Mouse (Mus musculus) forebrain, embryonic 12.5 days (tissue): ENCODE data around the gene Shroom2. TPM values are rescaled to one million over a fixed set of nuclear protein-coding genes. Genes with fewer than 3 reads are reported as not detected.

Source experiments
- ATAC-seq: fragments of 200-750 bp; cut with Nextera tagmentation; 2 replicates; pipeline ENCODE4 v1.8.0; 2017; ENCODE audit warnings: moderate TSS enrichment; ENCODE audit not compliant: low FRiP score
- H3K27ac ChIP-seq: fragments of 300-500 bp; sonication (generic); 2 replicates; pipeline ENCODE4 v1.5.1; 2016; ENCODE audit warnings: mild to moderate bottlenecking
- H3K27me3 ChIP-seq: fragments of 300-500 bp; sonication (generic); 2 replicates; pipeline ENCODE4 v1.6.1; 2016; ENCODE audit warnings: mild to moderate bottlenecking
- H3K36me3 ChIP-seq: fragments of 300-500 bp; sonication (generic); replicated peaks from 2 replicates; pipeline ENCODE4 v1.6.1; 2016; ENCODE audit warnings: mild to moderate bottlenecking
- H3K4me1 ChIP-seq: fragments of 300-500 bp; sonication (generic); 2 replicates; pipeline ENCODE4 v1.6.1; 2016
- H3K4me2 ChIP-seq: fragments of 300-500 bp; sonication (generic); 2 replicates; pipeline ENCODE4 v1.6.1; 2016; ENCODE audit warnings: mild to moderate bottlenecking, moderate library complexity
- H3K4me3 ChIP-seq: fragments of 300-500 bp; sonication (generic); replicated peaks from 2 replicates; pipeline ENCODE4 v1.5.1; 2016; ENCODE audit warnings: mild to moderate bottlenecking
- H3K9ac ChIP-seq: fragments of 300-500 bp; sonication (generic); 2 replicates; pipeline ENCODE4 v1.6.1; 2016; ENCODE audit warnings: mild to moderate bottlenecking
- H3K9me3 ChIP-seq: fragments of 300-500 bp; sonication (generic); 2 replicates; pipeline ENCODE4 v1.6.1; 2016
- WGBS: fragments of 180-500 bp; shearing (Covaris S2); methylation state at CpG from one replicate; pipeline ENCODE4 v1.1.7; 2016; 5-methylcytosine and 5-hydroxymethylcytosine counted together
- polyA plus RNA-seq: library from polyadenylated mRNA; unstranded; fragments of >200 nt; fragmentation: Nextera tagmentation; extraction: Ambion mirVana; gene quantifications from 2 replicates; pipeline ENCODE4 v1.2.1, GENCODE M21; 2016

Shroom2 gene
- polyA plus RNA-seq, 1 experiment from 2014 or later, result 17.8 TPM

GRCm38 (mm10) chrX:152635397-152635796, 133.9 kb downstream of the Shroom2 start:
- Histone ChIP-seq H3K27me3 (peaks cover 8% of the 10 kb centered on the region; the same call in 1 of the 2 replicates), H3K4me1 (no peaks in the 10 kb centered on the region), H3K4me2 (no peak overlapping the region), H3K9me3 (no peaks in the 10 kb centered on the region), H3K36me3 (no peaks in the 10 kb centered on the region), H3K27ac (no peak overlapping the region), H3K9ac (no peak overlapping the region), H3K4me3 (no peak overlapping the region)
- 85% methylated on average over 12 of the region's 12 CpGs for WGBS
- no peak for ATAC-seq

- Histone ChIP-seq H3K27me3 (peaks cover 36% of the 10 kb centered on the region), H3K4me1 (no peaks in the 10 kb centered on the region), H3K4me2 (no peak overlapping the region), H3K9me3 (no peaks in the 10 kb centered on the region), H3K27ac (no peak overlapping the region), H3K36me3 (no peaks in the 10 kb centered on the region), H3K9ac (no peak overlapping the region), H3K4me3 (no peak overlapping the region)
- ATAC-seq, result no peak
- 86% methylated on average over 2 of the region's 2 CpGs for WGBS
Measured at GRCm38 (mm10) chrX:152621407-152621806, 147.9 kb downstream of the Shroom2 start.

GRCm38 (mm10) chrX:152620917-152621316, 148.3 kb downstream of the Shroom2 start:
- H3K27me3 ChIP-seq, result peaks cover 36% of the 10 kb centered on the region
- no peaks in the 10 kb centered on the region for H3K4me1 ChIP-seq
- H3K4me3 ChIP-seq, result no peak overlapping the region
- H3K36me3 ChIP-seq, result no peaks in the 10 kb centered on the region
- no peaks in the 10 kb centered on the region for H3K9me3 ChIP-seq
- ATAC-seq, result no peak
- no peak overlapping the region for H3K9ac ChIP-seq
- no peak overlapping the region for H3K4me2 ChIP-seq
- H3K27ac ChIP-seq, result no peak overlapping the region

- WGBS, result 76% methylated on average over 1 of the region's 1 CpGs
- Histone ChIP-seq H3K36me3 (no peaks in the 10 kb centered on the region; the same call in 1 of the 2 replicates), H3K4me3 (no peak overlapping the region), H3K27ac (no peak overlapping the region), H3K27me3 (peaks cover 31% of the 10 kb centered on the region; the same call in 1 of the 2 replicates), H3K4me2 (no peak overlapping the region), H3K9ac (no peak overlapping the region), H3K4me1 (no peaks in the 10 kb centered on the region), H3K9me3 (no peaks in the 10 kb centered on the region)
- ATAC-seq, result no peak
Measured at GRCm38 (mm10) chrX:152618464-152618863, 150.8 kb downstream of the Shroom2 start.

GRCm38 (mm10) chrX:152563034-152563433, 206.2 kb downstream of the Shroom2 start, which contains the start of gene Cldn34a:
TSS of gene Cldn34a (plus strand) at chrX:152563334.
- Histone ChIP-seq H3K4me1 (no peaks in the 10 kb centered on the region), H3K36me3 (no peaks in the 10 kb centered on the region), H3K4me2 (no peak within 1 kb of the TSS), H3K9me3 (no peaks in the 10 kb centered on the region), H3K9ac (no peak within 1 kb of the TSS), H3K27me3 (peaks cover 21% of the 10 kb centered on the region), H3K27ac (no peak within 1 kb of the TSS), H3K4me3 (no peak within 1 kb of the TSS)
- WGBS, result 82% methylated on average over 2 of the region's 2 CpGs
- ATAC-seq, result no peak

Other genes starting within 250 kb of the Shroom2 start
- not detected in 2 replicates for gene Cldn34a, start 206.1 kb downstream of the Shroom2 start, polyA plus RNA-seq
- 0.15 TPM in 1 of 2 replicates, not detected in the other for gene Gpr143, start 12.5 kb upstream of the Shroom2 start, polyA plus RNA-seq
- 3.3 and 5.1 TPM in 2 replicates for gene Usp51, start 237.0 kb upstream of the Shroom2 start, polyA plus RNA-seq